In the genomic region with DNA sequence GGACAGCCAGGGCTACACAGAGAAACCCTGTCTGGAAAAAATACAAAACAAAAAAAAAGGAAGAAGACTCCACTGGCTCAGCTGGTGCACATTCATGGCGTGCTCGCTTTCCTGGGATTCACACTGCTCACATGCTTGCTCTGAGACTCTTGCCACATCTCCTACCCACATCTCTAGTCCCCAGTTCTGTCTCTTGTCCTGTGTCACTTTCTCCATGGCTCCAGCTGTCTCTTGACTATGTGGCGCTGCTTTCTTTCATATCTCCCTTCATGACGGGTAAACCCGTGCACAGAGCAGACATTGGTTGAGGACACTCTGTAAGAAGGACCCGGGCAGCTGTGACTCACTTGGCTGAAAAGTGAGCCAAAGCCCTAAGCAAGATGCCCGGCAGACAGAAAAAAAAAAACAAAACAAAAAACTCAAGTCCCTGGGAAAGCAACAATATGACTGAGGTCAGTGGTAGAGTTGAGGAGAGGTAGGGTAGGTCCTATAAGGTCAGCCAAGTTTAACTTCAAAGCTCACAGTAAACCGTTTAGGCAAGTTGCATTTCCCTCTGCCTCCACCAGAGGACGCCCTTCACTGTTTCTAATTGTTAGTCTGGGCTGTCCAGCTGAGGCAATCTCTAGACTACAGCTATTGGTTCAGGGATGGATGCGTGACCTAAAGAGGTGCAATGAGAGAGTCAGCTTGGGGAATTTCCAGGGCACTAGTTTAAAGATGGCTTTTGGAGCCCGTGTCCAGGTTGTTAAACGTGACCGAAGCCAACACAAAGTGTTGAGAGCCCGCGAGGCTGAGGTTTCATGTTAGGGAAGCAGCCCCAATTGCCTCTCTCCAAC, we compare ENCODE assay signal across 8 mouse cellular contexts. TPM values are rescaled to one million over a fixed set of nuclear protein-coding genes. Genes with fewer than 3 reads are reported as not detected.
A peak's percentile ranks its signal among the peaks of the same experiment; 100 is the strongest.
DNase-seq lines count a peak whose midpoint lies in the region; ATAC-seq and TF ChIP-seq lines count a peak whose summit lies in the region.

No protein-coding gene starts in this region.

- H3K4me3 ChIP-seq in G1E (ENCODE audit: low read depth, low read length): no peak overlapping the region
- H3K4me3 ChIP-seq in bone marrow, adult 2 months (replicated peaks; ENCODE audit: control insufficient read depth, low read depth, low read length): no peak overlapping the region
- H3K4me3 ChIP-seq in embryonic facial prominence, embryonic 14.5 days (ENCODE audit: low read depth, low read length): no peak overlapping the region
- H3K4me3 ChIP-seq in heart, embryonic 12.5 days: no peak overlapping the region
- no peak overlapping the region for H3K4me3 ChIP-seq in liver, embryonic 16.5 days (ENCODE audit: low read depth, low read length)

- H3K4me1 ChIP-seq in G1E (ENCODE audit: insufficient read depth, low read depth, low read length): no peaks in the 10 kb centered on the region
- peaks cover 4% of the 10 kb centered on the region for H3K4me1 ChIP-seq in bone marrow, adult 2 months (ENCODE audit: control insufficient read depth, insufficient read depth, low read length)
- H3K4me1 ChIP-seq in embryonic facial prominence, embryonic 14.5 days (ENCODE audit: control insufficient read depth, insufficient read depth, low read length): no peaks in the 10 kb centered on the region
- H3K4me1 ChIP-seq in heart, embryonic 12.5 days (replicated peaks): peaks cover 38% of the 10 kb centered on the region
- H3K4me1 ChIP-seq in liver, embryonic 16.5 days (ENCODE audit: control insufficient read depth, low read depth, low read length): peaks cover 3% of the 10 kb centered on the region

- peak; percentile 100 for TF ChIP-seq CTCF in G1E (IDR thresholded peaks at IDR 0.05; ENCODE audit: low read depth, low read length)
- TF ChIP-seq CTCF in bone marrow, adult 2 months (IDR thresholded peaks at IDR 0.05; ENCODE audit: control insufficient read depth, insufficient read depth, low read length): peak; percentile 82

- H3K4me2 ChIP-seq in embryonic facial prominence, embryonic 14.5 days (ENCODE audit: low read depth, low read length): no peak overlapping the region
- no peak overlapping the region for H3K4me2 ChIP-seq in heart, embryonic 12.5 days
- H3K4me2 ChIP-seq in liver, embryonic 16.5 days (ENCODE audit: low read depth, low read length): no peak overlapping the region

- WGBS in bone marrow, adult 2 months: 39% methylated on average over 15 of the region's 15 CpGs
- WGBS in embryonic facial prominence, embryonic 14.5 days: 69% methylated on average over 15 of the region's 15 CpGs
- 48% methylated on average over 15 of the region's 15 CpGs for WGBS in heart, embryonic 12.5 days
- 57% methylated on average over 15 of the region's 15 CpGs for WGBS in liver, embryonic 16.5 days (ENCODE audit: insufficient replicate concordance)

- no peak overlapping the region for H3K9ac ChIP-seq in embryonic facial prominence, embryonic 14.5 days (ENCODE audit: low read depth, low read length)
- no peak overlapping the region for H3K9ac ChIP-seq in heart, embryonic 12.5 days
- no peak overlapping the region for H3K9ac ChIP-seq in liver, embryonic 16.5 days (ENCODE audit: low read depth, low read length)

- no peak for ATAC-seq in G1E (ENCODE audit: extremely low read depth, insufficient number of reproducible peaks, low FRiP score, poor library complexity, severe bottlenecking)
- peak; percentile 44; the same call in 1 of the 2 replicates for ATAC-seq in embryonic facial prominence, embryonic 14.5 days (ENCODE audit: low read depth)
- ATAC-seq in heart, embryonic 12.5 days (ENCODE audit: insufficient number of reproducible peaks, low FRiP score): no peak
- ATAC-seq in liver, embryonic 16.5 days (ENCODE audit: low read depth): peak; percentile 48; the same call in 1 of the 2 replicates

- H3K27ac ChIP-seq in bone marrow, adult 2 months (ENCODE audit: control insufficient read depth, insufficient read depth, low read depth, low read length, poor library complexity): no peak overlapping the region
- H3K27ac ChIP-seq in embryonic facial prominence, embryonic 14.5 days (replicated peaks; ENCODE audit: low read depth, low read length): no peak overlapping the region; the same call in 1 of the 2 replicates
- peak overlapping the region; percentile 55 for H3K27ac ChIP-seq in heart, embryonic 12.5 days (ENCODE audit: poor library complexity, severe bottlenecking)
- H3K27ac ChIP-seq in liver, embryonic 16.5 days (ENCODE audit: low read length): no peak overlapping the region

- H3K27me3 ChIP-seq in G1E (ENCODE audit: insufficient read depth, low read length): peaks cover 5% of the 10 kb centered on the region; the same call in 1 of the 2 replicates
- H3K27me3 ChIP-seq in embryonic facial prominence, embryonic 14.5 days (replicated peaks; ENCODE audit: control insufficient read depth, insufficient read depth, low read length): no peaks in the 10 kb centered on the region
- H3K27me3 ChIP-seq in heart, embryonic 12.5 days (replicated peaks): no peaks in the 10 kb centered on the region
- peaks cover 6% of the 10 kb centered on the region for H3K27me3 ChIP-seq in liver, embryonic 16.5 days (ENCODE audit: control insufficient read depth, insufficient read depth, low read depth, low read length)

- DNase-seq in G1E (ENCODE audit: low spot score): peak; percentile 43
- DNase-seq in embryonic facial prominence, embryonic 14.5 days (ENCODE audit: low spot score): peak; percentile 54
- peak; percentile 80 for DNase-seq in kidney, postnatal 14 days
- DNase-seq in retina, postnatal 1 day: peak; percentile 86
- peak; percentile 66 to 72 for DNase-seq in urinary bladder, postnatal 36 days (ENCODE audit: low spot score in 2 of 2)

- H3K36me3 ChIP-seq in G1E (replicated peaks): peaks cover 35% of the 10 kb centered on the region
- H3K36me3 ChIP-seq in embryonic facial prominence, embryonic 14.5 days (ENCODE audit: control insufficient read depth, insufficient read depth, low read length): peaks cover 25% of the 10 kb centered on the region
- H3K36me3 ChIP-seq in heart, embryonic 12.5 days: peaks cover 17% of the 10 kb centered on the region
- H3K36me3 ChIP-seq in liver, embryonic 16.5 days (ENCODE audit: control insufficient read depth, insufficient read depth): peaks cover 5% of the 10 kb centered on the region; the same call in 1 of the 2 replicates

- no peaks in the 10 kb centered on the region for H3K9me3 ChIP-seq in G1E (replicated peaks)
- no peaks in the 10 kb centered on the region for H3K9me3 ChIP-seq in embryonic facial prominence, embryonic 14.5 days (ENCODE audit: control insufficient read depth, low read length)
- no peaks in the 10 kb centered on the region for H3K9me3 ChIP-seq in heart, embryonic 12.5 days (replicated peaks)
- H3K9me3 ChIP-seq in liver, embryonic 16.5 days (replicated peaks; ENCODE audit: control insufficient read depth, low read length): no peaks in the 10 kb centered on the region

- TF ChIP-seq POLR2A in bone marrow, adult 2 months (IDR thresholded peaks at IDR 0.05; ENCODE audit: borderline replicate concordance, control insufficient read depth, low read depth, low read length): no peak

RNA-seq across cellular contexts. Expression of a gene that starts 17.3 kb away (rescaled TPM):
- total RNA-seq in G1E (2014; fragmentation: Nextera tagmentation) (42.8 and 42.9 TPM in 2 replicates), G1E (2017) (3.9 TPM in 2 replicates)
- polyA plus RNA-seq in G1E (2012): 13.2 and 15.8 TPM in 2 replicates
- polyA plus RNA-seq in bone marrow, adult 2 months (2011; ENCODE audit: insufficient read depth, insufficient read length, low replicate concordance, missing spikeins): 23.6 and 51.4 TPM in 2 replicates
- 17.7 and 18.8 TPM in 2 replicates for polyA plus RNA-seq in embryonic facial prominence, embryonic 14.5 days (2014; fragmentation: Nextera tagmentation; extraction: Ambion mirVana)
- 14.2 TPM in 2 replicates for polyA plus RNA-seq in heart, embryonic 12.5 days (2016; fragmentation: Nextera tagmentation; extraction: Ambion mirVana)
- 3.6 and 3.9 TPM in 2 replicates for polyA plus RNA-seq in liver, embryonic 16.5 days (2015; fragmentation: Nextera tagmentation; extraction: Ambion mirVana)

RNA-seq across cellular contexts. Expression of a gene that starts 33.7 kb away (rescaled TPM):
- total RNA-seq in G1E (2014; fragmentation: Nextera tagmentation): 33.9 and 41.0 TPM in 2 replicates
- 13.4 and 14.8 TPM in 2 replicates for total RNA-seq in G1E (2017)
- 41.1 and 49.4 TPM in 2 replicates for polyA plus RNA-seq in G1E (2012)
- polyA plus RNA-seq in bone marrow, adult 2 months (2011; ENCODE audit: insufficient read depth, insufficient read length, low replicate concordance, missing spikeins): 17.5 and 30.6 TPM in 2 replicates
- polyA plus RNA-seq in embryonic facial prominence, embryonic 14.5 days (2014; fragmentation: Nextera tagmentation; extraction: Ambion mirVana): 19.1 and 19.7 TPM in 2 replicates
- polyA plus RNA-seq in heart, embryonic 12.5 days (2016; fragmentation: Nextera tagmentation; extraction: Ambion mirVana): 16.3 and 16.6 TPM in 2 replicates
- polyA plus RNA-seq in liver, embryonic 16.5 days (2015; fragmentation: Nextera tagmentation; extraction: Ambion mirVana): 5.5 and 6.0 TPM in 2 replicates

Comparison
In these comparisons a context has a peak if more than half of its experiments do, and no peak if none do; other contexts are left out.
1. ATAC-seq: peak in embryonic facial prominence, embryonic 14.5 days (single experiment) and liver, embryonic 16.5 days (single experiment); none in G1E (single experiment) and heart, embryonic 12.5 days (single experiment).
2. Peak in every context shown above with its lines, with median percentiles within 50 percentile points of each other: DNase-seq.